Mouse (Mus musculus) kidney, postnatal 25 days (tissue): ENCODE measurements around the gene Bicd2.

Source experiments
- DNase-seq, 2 experiments: peaks; one replicate each; pipeline ENCODE4 v3.0.0; 2021; ENCODE audit warnings: mixed read lengths in 2 of 2

The Bicd2 gene

DNA sequence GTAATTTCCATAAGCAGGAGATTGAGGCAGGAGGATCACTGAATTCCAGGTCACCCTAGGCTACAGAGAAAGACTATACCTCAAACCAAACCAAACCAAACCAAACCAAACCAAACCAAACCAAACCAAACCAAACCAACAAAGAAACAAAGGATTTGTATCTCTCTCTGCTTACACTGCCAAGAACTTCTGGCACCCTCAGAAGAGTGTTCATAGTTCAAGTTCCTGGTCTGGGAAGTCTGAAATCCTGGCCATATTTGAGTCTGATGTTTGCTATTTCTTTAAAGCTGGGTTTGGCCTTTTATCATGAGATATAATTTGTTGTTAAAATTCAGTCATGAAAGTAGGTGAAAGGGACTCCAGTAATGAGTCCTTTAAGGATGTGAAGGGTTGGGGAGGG, 66.4 kb downstream of the Bicd2 start:
- no peak for DNase-seq

DNA sequence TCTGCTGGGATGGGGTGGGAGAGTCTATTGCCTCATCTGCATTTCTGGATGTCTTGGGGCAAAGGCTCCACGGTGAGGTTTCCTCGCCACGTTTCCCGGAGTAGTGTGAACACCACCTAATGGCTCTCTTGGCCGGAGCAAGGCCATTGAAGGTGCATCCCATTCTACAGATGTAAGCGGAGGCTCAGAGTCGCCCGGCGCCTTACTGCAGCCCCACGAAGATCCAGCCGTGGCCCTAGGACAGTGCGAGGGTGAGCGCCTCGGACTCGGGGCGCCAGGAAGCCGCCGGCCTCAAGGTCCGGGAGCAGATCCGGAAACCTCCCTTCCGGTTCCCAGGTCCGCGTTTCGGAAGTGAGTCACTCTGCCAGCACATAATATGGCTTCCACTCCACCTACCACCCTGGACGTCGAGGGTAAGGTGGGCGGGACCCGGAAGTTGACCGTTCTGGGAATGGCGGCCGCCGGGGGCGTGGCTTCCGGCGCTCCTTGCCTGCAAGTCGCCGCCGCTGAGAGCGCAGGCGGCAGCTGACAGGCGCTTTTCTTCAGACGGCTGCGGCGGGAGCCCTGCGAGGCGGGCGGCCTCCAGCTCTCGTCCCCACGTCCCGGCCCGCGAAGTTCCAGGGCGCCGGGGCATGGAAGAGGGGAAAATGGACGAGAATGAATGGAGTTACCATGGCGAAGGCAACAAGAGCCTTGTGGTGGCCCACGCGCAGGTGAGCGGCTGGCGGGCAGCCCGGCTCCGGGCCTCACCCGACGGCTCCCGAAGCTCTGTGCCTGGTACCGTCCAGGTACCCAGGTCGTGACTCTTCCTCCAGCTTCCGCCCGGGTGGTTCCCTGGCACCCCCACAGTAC, 79.6 kb downstream of the Bicd2 start, which contains the start of gene Ippk:
Ippk (plus strand) TSS at position 496 of the 852 bp plus-strand sequence.
- peak; percentile 99 for DNase-seq

DNA sequence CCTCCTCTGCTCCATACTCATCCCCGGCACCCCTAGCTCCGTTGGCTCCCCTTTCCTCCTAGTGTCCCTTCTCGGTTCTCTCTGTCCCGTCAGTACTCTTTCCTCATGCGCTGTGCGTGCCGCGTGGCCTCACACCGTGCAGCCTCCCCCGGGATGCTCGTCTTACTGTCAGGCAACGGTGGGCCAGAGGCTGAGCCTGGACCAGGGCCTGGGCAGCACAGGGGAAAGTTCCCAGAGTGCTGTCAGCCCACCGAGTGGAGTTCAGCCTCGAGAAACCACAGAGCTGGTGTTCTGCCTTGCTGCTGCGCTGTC, 80.2 kb downstream of the Bicd2 start:
- DNase-seq: no peak

DNA sequence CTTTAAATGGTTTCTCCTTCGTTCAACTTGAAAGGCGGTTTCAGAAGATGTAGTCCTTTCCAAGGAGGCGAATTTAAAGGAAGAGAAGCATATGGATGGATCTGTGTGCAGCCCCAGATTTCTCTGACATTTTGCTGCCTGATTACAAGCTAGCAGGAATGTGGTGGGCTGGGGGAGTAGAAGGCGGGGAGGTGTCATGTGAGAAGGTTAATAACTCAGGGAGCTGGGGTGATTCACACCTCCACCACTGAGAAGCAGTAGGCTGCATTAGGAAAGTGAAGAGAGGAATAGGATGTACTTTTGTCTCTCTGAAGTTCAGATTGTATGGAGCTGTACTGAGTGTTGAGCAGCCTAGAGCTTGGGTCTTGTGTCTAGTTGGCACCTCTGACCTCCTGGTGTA, 80.6 kb downstream of the Bicd2 start:
- DNase-seq: no peak

DNA sequence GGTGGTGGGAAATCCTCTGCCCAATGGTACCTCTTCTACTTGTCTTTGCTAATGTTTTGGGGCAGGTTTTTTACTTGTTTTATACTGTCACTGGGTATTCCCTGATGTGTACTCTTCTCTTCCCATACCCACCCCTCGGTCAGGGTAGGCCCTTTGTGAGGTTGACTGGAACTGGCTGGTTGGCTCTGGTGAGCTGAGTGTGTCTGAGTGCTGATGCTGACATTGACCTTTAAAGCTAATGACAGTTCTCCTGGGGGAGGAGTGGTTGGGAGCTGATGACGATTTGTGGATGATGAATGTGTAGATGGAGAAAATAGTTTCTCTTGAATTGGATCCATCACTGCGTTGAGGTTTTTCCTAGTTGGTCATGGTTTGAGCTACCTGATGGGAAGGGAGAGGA, 85.4 kb downstream of the Bicd2 start:
- DNase-seq: no peak

DNA sequence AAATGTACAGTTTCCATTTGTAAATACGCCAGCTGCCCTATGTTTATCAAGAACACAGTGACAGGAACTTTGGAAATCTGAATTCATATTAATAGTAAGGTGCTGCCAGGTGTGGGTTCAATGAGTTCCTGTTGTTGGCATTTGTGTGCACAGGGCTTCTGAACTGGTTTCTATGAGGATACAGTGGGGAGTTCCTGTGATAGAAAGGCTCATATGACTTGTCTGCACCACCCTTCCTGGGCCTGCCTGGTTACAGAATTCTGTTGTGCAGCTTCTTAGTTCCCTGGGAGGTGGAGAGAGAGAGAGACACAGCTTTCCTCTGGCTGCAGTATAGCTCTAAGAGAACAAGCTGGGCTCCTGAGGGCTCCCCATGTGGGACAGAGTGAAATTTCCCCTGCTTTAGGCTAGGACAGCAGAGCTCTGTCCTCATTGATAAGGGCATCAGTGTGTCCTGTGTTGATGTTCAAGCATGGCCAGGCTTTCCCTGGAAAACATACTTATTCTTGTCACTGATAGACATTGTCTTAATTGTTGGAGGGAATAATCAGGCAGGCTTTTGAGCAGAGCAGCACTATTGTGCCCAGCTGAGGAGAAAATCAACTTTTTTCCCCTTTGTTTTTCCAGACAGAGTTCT, 86.8 kb downstream of the Bicd2 start:
- DNase-seq: no peak

DNA sequence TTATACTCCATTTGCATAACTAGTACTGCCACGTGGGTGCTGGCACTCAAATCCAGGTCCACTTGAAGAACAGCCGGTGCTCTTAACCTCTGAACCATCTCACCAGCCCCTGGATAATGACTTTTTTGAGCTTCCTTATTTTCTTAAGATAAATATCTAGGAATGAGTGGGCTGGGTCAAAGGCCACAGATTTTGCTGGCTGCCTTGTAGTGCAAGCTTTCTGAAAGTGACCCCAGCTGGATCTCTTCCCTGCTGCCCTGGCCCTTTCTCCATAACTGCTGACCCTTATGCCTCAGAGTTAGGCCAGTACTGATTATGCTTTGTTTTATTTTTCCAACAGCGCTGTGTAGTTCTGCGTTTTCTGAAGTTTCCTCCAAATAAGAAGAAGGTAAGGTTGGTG, 89.1 kb downstream of the Bicd2 start:
- DNase-seq: peak; percentile 68 to 73

DNA sequence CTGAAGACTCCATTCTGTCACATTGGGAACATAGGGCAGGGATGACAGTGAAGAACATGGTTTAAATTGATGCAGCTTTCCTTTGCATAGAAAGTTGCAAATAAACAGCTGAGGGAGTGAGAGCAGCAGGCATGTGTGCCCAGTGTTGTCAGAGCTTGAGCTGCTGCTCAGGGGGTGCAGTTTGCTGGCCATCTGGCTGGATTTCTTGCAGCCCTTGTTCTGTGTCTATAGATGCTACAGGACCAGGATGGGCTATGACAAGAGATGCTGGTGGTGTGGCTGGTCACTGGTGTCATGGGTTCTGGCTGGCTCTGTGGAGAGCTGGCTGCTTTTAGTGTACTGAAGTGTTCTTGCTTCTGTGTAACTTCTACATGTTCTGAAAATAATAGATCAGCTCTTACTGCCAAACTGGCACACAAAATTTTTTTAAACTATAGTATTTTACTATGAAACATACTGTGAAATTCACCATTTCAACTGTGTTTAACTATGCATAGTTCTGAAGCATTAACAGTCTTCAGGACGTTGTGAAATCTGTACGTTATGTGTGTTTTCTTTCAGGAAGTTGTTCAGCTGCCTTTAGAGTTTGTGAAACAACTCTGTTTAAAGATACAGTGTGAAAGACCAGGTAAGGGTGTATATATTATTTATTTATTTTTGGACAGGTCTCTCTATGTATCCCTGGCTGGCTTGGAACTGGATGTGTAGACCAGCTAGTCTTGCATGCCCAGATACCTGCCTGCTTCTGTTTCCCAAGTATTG, 92.1 kb downstream of the Bicd2 start:
- no peak for DNase-seq

DNA sequence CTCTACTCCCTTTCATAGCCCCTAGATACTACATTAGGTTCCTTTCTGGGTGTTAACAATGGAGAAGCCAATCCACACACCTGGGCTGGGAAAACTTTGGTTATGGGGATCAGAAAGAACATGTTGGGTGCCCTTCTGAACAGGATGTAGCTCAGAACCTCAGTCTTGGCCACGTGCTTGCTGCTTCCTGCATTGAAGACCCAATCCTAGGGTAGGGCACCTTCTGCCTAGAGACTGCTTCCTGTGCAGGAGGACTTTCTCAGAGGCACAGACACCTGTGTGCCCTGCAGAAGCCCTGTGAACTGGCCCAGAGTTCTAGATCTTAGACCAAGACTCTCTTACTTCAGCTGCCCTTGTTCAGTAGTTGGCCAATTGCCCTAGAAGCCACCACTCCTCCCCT, 94.4 kb downstream of the Bicd2 start:
- DNase-seq: no peak

DNA sequence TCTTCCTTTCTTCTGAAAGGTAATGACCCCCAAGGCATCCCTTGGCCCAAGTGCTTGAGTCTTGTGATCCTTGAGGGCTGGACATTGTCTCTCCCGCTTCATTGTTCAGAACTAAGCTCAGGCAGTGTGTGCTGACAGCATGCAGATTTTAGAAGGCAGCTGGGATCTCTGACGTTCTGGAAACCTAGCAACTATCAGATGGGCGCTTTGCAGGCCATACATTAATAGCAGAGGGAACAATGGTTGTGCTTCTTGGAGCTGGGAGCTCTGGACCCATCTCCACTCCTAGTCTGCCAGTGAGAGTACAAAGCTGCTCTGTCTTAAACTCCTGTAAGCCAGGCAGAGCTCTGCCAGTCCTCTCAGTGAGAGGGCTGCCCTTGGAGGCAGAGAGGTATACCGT, 94.8 kb downstream of the Bicd2 start:
- no peak for DNase-seq
